Mouse (Mus musculus) MEL (cell line): ENCODE measurements around the gene Capn3. TPM values are rescaled to one million over a fixed set of nuclear protein-coding genes. Genes with fewer than 3 reads are reported as not detected.

ENCODE experiments used
- DNase-seq: peaks from one replicate; pipeline ENCODE4 v3.0.0; 2011; ENCODE audit warnings: low read depth, low spot score
- H3K27ac ChIP-seq: 2 replicates; pipeline ENCODE4 v1.5.1; 2012; ENCODE audit warnings: low read depth, mild to moderate bottlenecking, control low read depth, low read length, moderate library complexity; ENCODE audit not compliant: control insufficient read depth
- H3K27me3 ChIP-seq, 2 experiments: fragments of 150-350 bp in 1 of 2; sonication (generic) in 1 of 2; 2 replicates each; pipeline ENCODE4 v1.6.1; 2012; ENCODE audit warnings: low read length in 2 of 2, mild to moderate bottlenecking in 2 of 2, improper control_type of control experiment in 1 of 2, moderate library complexity in 1 of 2; ENCODE audit not compliant: insufficient read depth in 2 of 2, control insufficient read depth in 1 of 2
- H3K36me3 ChIP-seq, 2 experiments: 2 replicates each; pipeline ENCODE4 v1.6.1; 2012 to 2014; ENCODE audit warnings: low read length in 2 of 2, improper control_type of control experiment in 1 of 2, inconsistent platforms in 1 of 2, mild to moderate bottlenecking in 1 of 2; ENCODE audit not compliant: insufficient read depth in 2 of 2, control insufficient read depth in 1 of 2
- H3K4me1 ChIP-seq, 2 experiments: fragments of 150-350 bp in 1 of 2; sonication (generic) in 1 of 2; 2 replicates each; pipeline ENCODE4 v1.6.1; 2012; ENCODE audit warnings: low read length in 2 of 2, improper control_type of control experiment in 1 of 2, mild to moderate bottlenecking in 1 of 2; ENCODE audit not compliant: insufficient read depth in 2 of 2, control insufficient read depth in 1 of 2
- H3K4me3 ChIP-seq, 2 experiments: fragments of 150-350 bp in 1 of 2; sonication (generic) in 1 of 2; 2 replicates each; pipeline ENCODE4 v1.5.1; 2012; ENCODE audit warnings: low read depth in 2 of 2, low read length in 2 of 2, mild to moderate bottlenecking in 2 of 2, moderate library complexity in 2 of 2, control low read depth in 1 of 2, improper control_type of control experiment in 1 of 2; ENCODE audit not compliant: control insufficient read depth in 1 of 2, insufficient read depth in 1 of 2
- H3K79me2 ChIP-seq: 2 replicates; pipeline ENCODE4 v1.6.1; 2012; ENCODE audit warnings: mild to moderate bottlenecking, low read length, moderate library complexity; ENCODE audit not compliant: control insufficient read depth, poor library complexity, insufficient read depth
- H3K9ac ChIP-seq: 2 replicates; pipeline ENCODE4 v1.6.1; 2012; ENCODE audit warnings: low read depth, mild to moderate bottlenecking, control low read depth, low read length, moderate library complexity; ENCODE audit not compliant: control insufficient read depth, poor library complexity, severe bottlenecking
- H3K9me3 ChIP-seq: fragments of 150-350 bp; sonication (generic); replicated peaks from 2 replicates; pipeline ENCODE4 v1.6.1; 2012; ENCODE audit warnings: mild to moderate bottlenecking, low read length, improper control_type of control experiment, moderate library complexity; ENCODE audit not compliant: insufficient read depth
- CHD1 ChIP-seq: IDR thresholded peaks from 2 replicates; pipeline ENCODE4 v1.6.1; 2012; ENCODE audit warnings: low read depth, mild to moderate bottlenecking, inconsistent platforms, low read length, improper control_type of control experiment
- CTCF ChIP-seq, 3 experiments: IDR thresholded peaks in 2 of 3; conservative IDR thresholded peaks in 1 of 3; 2 replicates each; pipeline ENCODE4 v1.5.1; 2011 to 2012; ENCODE audit warnings: low read length in 3 of 3, low read depth in 2 of 3, mild to moderate bottlenecking in 2 of 3, improper control_type of control experiment in 1 of 3, inconsistent platforms in 1 of 3, mixed read lengths in 1 of 3, moderate library complexity in 1 of 3; ENCODE audit not compliant: control insufficient read depth in 1 of 3, insufficient read depth in 1 of 3, poor library complexity in 1 of 3, severe bottlenecking in 1 of 3
- ELF1 ChIP-seq: IDR thresholded peaks from 2 replicates; pipeline ENCODE4 v1.6.1; 2014; ENCODE audit warnings: low read depth, mild to moderate bottlenecking, inconsistent platforms, low read length, improper control_type of control experiment, moderate library complexity
- EP300 ChIP-seq, 2 experiments: IDR thresholded peaks; 2 replicates each; pipeline ENCODE4 v1.6.1; 2011; ENCODE audit warnings: improper control_type of control experiment in 2 of 2, low read length in 2 of 2, low read depth in 1 of 2, mild to moderate bottlenecking in 1 of 2
- ETS1 ChIP-seq: IDR thresholded peaks from 2 replicates; pipeline ENCODE4 v1.6.1; 2012; ENCODE audit warnings: low read depth, mild to moderate bottlenecking, inconsistent platforms, low read length, improper control_type of control experiment, moderate library complexity
- GATA1 ChIP-seq: IDR thresholded peaks from 2 replicates; pipeline ENCODE4 v1.6.1; 2011; ENCODE audit warnings: low read depth, low read length, improper control_type of control experiment
- MAX ChIP-seq: IDR thresholded peaks from 2 replicates; pipeline ENCODE4 v1.6.1; 2011; ENCODE audit warnings: low read length, improper control_type of control experiment
- MAZ ChIP-seq: IDR thresholded peaks from 2 replicates; pipeline ENCODE4 v1.6.1; 2012; ENCODE audit warnings: low read depth, mild to moderate bottlenecking, inconsistent platforms, low read length, improper control_type of control experiment
- MEF2A ChIP-seq: IDR thresholded peaks from 2 replicates; pipeline ENCODE4 v1.6.1; 2014; ENCODE audit warnings: low read depth, mild to moderate bottlenecking, inconsistent platforms, low read length, improper control_type of control experiment; ENCODE audit not compliant: poor library complexity, insufficient replicate concordance, severe bottlenecking; ENCODE audit errors: extremely low read depth
- MYC ChIP-seq: IDR thresholded peaks from 2 replicates; pipeline ENCODE4 v1.6.1; 2011; ENCODE audit warnings: low read depth, mild to moderate bottlenecking, low read length, improper control_type of control experiment, moderate library complexity
- POLR2A ChIP-seq, 2 experiments: IDR thresholded peaks; 2 replicates each; pipeline ENCODE4 v1.6.1; 2011 to 2012; ENCODE audit warnings: low read length in 2 of 2, mild to moderate bottlenecking in 2 of 2, control low read depth in 1 of 2, improper control_type of control experiment in 1 of 2, low read depth in 1 of 2, moderate library complexity in 1 of 2; ENCODE audit not compliant: control insufficient read depth in 1 of 2, insufficient read depth in 1 of 2, poor library complexity in 1 of 2
- POLR2AphosphoS2 ChIP-seq: IDR thresholded peaks from 2 replicates; pipeline ENCODE4 v1.6.1; 2011; ENCODE audit warnings: low read length, improper control_type of control experiment
- POLR2AphosphoS5 ChIP-seq: IDR thresholded peaks from 2 replicates; pipeline ENCODE4 v1.6.1; 2012; ENCODE audit warnings: low read depth, borderline replicate concordance, mild to moderate bottlenecking, inconsistent platforms, low read length, moderate library complexity, mixed read lengths
- RCOR1 ChIP-seq: IDR thresholded peaks from 2 replicates; pipeline ENCODE4 v1.6.1; 2012; ENCODE audit warnings: low read depth, mild to moderate bottlenecking, inconsistent platforms, low read length, improper control_type of control experiment
- SMC3 ChIP-seq: IDR thresholded peaks from 2 replicates; pipeline ENCODE4 v1.6.1; 2011; ENCODE audit warnings: low read depth, low read length, improper control_type of control experiment
- TCF12 ChIP-seq: IDR thresholded peaks from 2 replicates; pipeline ENCODE4 v1.6.1; 2014; ENCODE audit warnings: low read depth, mild to moderate bottlenecking, inconsistent platforms, low read length, improper control_type of control experiment, moderate library complexity
- UBTF ChIP-seq: IDR thresholded peaks from 2 replicates; pipeline ENCODE4 v1.6.1; 2012; ENCODE audit warnings: low read depth, mild to moderate bottlenecking, inconsistent platforms, low read length, improper control_type of control experiment, moderate library complexity, borderline replicate concordance; ENCODE audit not compliant: insufficient read depth
- USF2 ChIP-seq, 2 experiments: IDR thresholded peaks; 2 replicates each; pipeline ENCODE4 v1.6.1; 2011 to 2012; ENCODE audit warnings: improper control_type of control experiment in 2 of 2, low read length in 2 of 2, borderline replicate concordance in 1 of 2, inconsistent platforms in 1 of 2, low read depth in 1 of 2, mild to moderate bottlenecking in 1 of 2; ENCODE audit not compliant: insufficient read depth in 1 of 2
- ZKSCAN1 ChIP-seq: IDR thresholded peaks from 2 replicates; pipeline ENCODE4 v1.6.1; 2012; ENCODE audit warnings: low read depth, mild to moderate bottlenecking, inconsistent platforms, low read length, improper control_type of control experiment, moderate library complexity
- ZMIZ1 ChIP-seq: IDR thresholded peaks from 2 replicates; pipeline ENCODE4 v1.6.1; 2012; ENCODE audit warnings: low read depth, mild to moderate bottlenecking, inconsistent platforms, low read length, improper control_type of control experiment, moderate library complexity
- polyA plus RNA-seq, 2 experiments: library from polyadenylated mRNA; stranded (reverse) in 1 of 2; unstranded in 1 of 2; fragments of >175 nt in 1 of 2; fragments of >200 nt in 1 of 2; gene quantifications; 2 replicates each; pipeline versions ENCODE4 v1.2.1 to v1.2.4; 2012; ENCODE audit warnings: low replicate concordance in 2 of 2, low read depth in 1 of 2; ENCODE audit not compliant: insufficient read length in 2 of 2, insufficient read depth in 1 of 2, missing spikeins in 1 of 2
- total RNA-seq: library from RNA; depleted of rRNA; stranded (reverse); fragments of 300-350 nt; gene quantifications from 2 replicates; pipeline ENCODE4 v1.2.3, GENCODE M21; 2012; rRNA removed

The Capn3 gene
- total RNA-seq, result not detected in 2 replicates
- polyA plus RNA-seq, result not detected

DNA sequence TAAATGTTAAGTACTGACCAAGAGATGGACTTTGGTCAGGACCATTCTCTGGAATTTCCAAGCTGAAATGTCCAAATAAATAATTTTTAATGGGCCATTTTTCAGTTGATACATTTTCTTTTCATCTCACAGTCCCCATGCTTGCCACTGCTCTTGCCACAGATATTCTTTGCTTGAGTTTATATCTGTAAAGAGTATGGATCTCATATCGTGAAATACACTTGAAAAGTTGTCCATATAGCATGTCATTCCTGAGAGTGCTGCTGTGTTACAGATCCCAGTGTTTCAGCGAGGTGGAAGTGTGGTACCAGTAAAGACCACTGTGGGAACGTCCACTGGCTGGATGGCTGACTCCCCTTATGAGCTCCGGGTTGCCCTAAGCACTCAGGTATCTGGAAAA, at the start of gene Capn3:
TSS of gene Capn3 (plus strand) at position 301 of the 400 bp plus-strand sequence.
- DNase-seq, result no peak
- H3K79me2 ChIP-seq, result no peaks in the 10 kb centered on the region
- no peak within 1 kb of the TSS for H3K4me3 ChIP-seq
- H3K9ac ChIP-seq, result no peak within 1 kb of the TSS
- no peaks in the 10 kb centered on the region for H3K27me3 ChIP-seq
- no peaks in the 10 kb centered on the region for H3K9me3 ChIP-seq
- peaks cover 0 to 3% of the 10 kb centered on the region in 2 experiments; a peak in 2 of 4 replicates for H3K36me3 ChIP-seq
- H3K4me1 ChIP-seq, result peaks cover 0 to 2% of the 10 kb centered on the region in 2 experiments; a peak in 1 of 4 replicates
- TF ChIP-seq TCF12, result no peak
- no peak for TF ChIP-seq GATA1
- no peak for TF ChIP-seq POLR2AphosphoS5
- no peak for TF ChIP-seq POLR2AphosphoS2
- TF ChIP-seq CTCF (IDR thresholded peaks at IDR 0.05 in 2 of 3, conservative IDR thresholded peaks at IDR 0.05 in 1 of 3; ENCODE audit: control insufficient read depth in 1 of 3, insufficient read depth in 1 of 3, low read depth in 2 of 3, low read length in 3 of 3, poor library complexity in 1 of 3, severe bottlenecking in 1 of 3), result no peak
- TF ChIP-seq CHD1, result no peak
- TF ChIP-seq MEF2A, result no peak
- no peak for TF ChIP-seq ZKSCAN1
- no peak for TF ChIP-seq SMC3
- TF ChIP-seq ZMIZ1, result no peak
- no peak for TF ChIP-seq ELF1
- no peak for TF ChIP-seq POLR2A (IDR thresholded peaks at IDR 0.05; ENCODE audit: control insufficient read depth in 1 of 2, insufficient read depth in 1 of 2, low read depth in 1 of 2, low read length in 2 of 2, poor library complexity in 1 of 2)
- no peak for TF ChIP-seq USF2 (IDR thresholded peaks at IDR 0.05; ENCODE audit: borderline replicate concordance in 1 of 2, insufficient read depth in 1 of 2, low read depth in 1 of 2, low read length in 2 of 2)
- no peak for TF ChIP-seq MAZ
- H3K27ac ChIP-seq, result no peak within 1 kb of the TSS

DNA sequence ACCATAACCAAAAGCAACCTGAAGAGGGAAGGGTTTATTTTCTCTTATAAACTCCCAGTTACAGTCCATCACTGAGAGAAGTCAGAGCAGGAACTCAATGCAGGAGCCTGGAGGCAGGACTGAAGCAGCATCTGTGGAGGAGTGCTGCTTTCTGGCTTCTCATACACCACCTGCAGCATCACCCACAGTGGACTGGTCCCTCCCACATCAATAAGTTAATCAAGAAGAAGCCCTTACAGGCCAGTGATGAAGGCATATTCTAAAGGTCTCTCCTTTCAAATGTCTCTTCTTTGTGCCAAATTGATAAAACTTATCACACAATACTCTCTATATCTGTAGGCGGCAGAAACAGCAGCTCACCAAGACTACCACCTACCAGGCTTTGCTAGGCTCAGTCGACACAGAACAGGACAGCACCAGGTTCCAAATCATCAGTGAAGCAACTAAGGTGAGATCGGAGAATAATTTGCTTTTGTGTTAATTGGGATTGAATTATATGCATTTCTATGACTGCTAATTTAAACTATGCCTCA, 44.7 kb upstream of the Capn3 start:
- H3K4me3 ChIP-seq, result no peak overlapping the region
- no peak for DNase-seq

More for the DNA sequence above, 44.7 kb upstream of the Capn3 start:
- Histone ChIP-seq H3K79me2 (no peaks in the 10 kb centered on the region), H3K9ac (no peak overlapping the region), H3K9me3 (no peaks in the 10 kb centered on the region), H3K4me1 (peaks cover 0 to 5% of the 10 kb centered on the region in 2 experiments; a peak in 2 of 4 replicates), H3K27me3 (no peaks in the 10 kb centered on the region), H3K27ac (no peak overlapping the region), H3K36me3 (peaks cover 0 to 3% of the 10 kb centered on the region in 2 experiments; a peak in 2 of 4 replicates)
- TF ChIP-seq GATA1 (peak; percentile 34; the same call in 1 of the 2 replicates), UBTF (no peak), MYC (no peak), RCOR1 (no peak), TCF12 (peak; percentile 45; the same call in 1 of the 2 replicates), EP300 (IDR thresholded peaks at IDR 0.05; ENCODE audit: low read depth in 1 of 2, low read length in 2 of 2) (peak in 1 of 2 experiments; percentile 36; a peak in 1 of 4 replicates), MAX (no peak), ETS1 (0 out of 2 replicates have a peak, but pooled peaks have one; percentile 10)
